Mouse (Mus musculus) brain, adult 2 months (tissue): ENCODE measurements around the gene Padi2.

Source experiments
- DNase-seq: peaks from one replicate; pipeline ENCODE4 v3.0.0; 2011; ENCODE audit warnings: low read depth, low spot score

Gene Padi2

GRCm38 (mm10) chr4:140986024-140986710, 80.0 kb downstream of the Padi2 start:
- no peak for DNase-seq

GRCm38 (mm10) chr4:140986711-140987395, 80.7 kb downstream of the Padi2 start, which contains the start of gene Atp13a2:
Atp13a2 (plus strand) TSS chr4:140986873.
- peak; percentile 96 for DNase-seq

- DNase-seq, result no peak
Observed at GRCm38 (mm10) chr4:140987476-140987875, 81.3 kb downstream of the Padi2 start.

- peak; percentile 24 for DNase-seq
Observed at GRCm38 (mm10) chr4:140988706-140989290, 82.7 kb downstream of the Padi2 start.

GRCm38 (mm10) chr4:140989447-140989846, 83.3 kb downstream of the Padi2 start:
- DNase-seq, result no peak

GRCm38 (mm10) chr4:140992215-140992614, 86.1 kb downstream of the Padi2 start:
- DNase-seq, result no peak

GRCm38 (mm10) chr4:140993846-140994245, 87.7 kb downstream of the Padi2 start:
- DNase-seq, result no peak

GRCm38 (mm10) chr4:140995811-140996210, 89.7 kb downstream of the Padi2 start:
- no peak for DNase-seq

- no peak for DNase-seq
Observed at GRCm38 (mm10) chr4:140996812-140997211, 90.7 kb downstream of the Padi2 start.
